Mouse (Mus musculus) ES-Bruce4 (cell line): ENCODE data around the gene Fbxw11. TPM values are rescaled to one million over a fixed set of nuclear protein-coding genes. Genes with fewer than 3 reads are reported as not detected.

Experiments used
- H3K27ac ChIP-seq: 2 replicates; pipeline ENCODE4 v1.5.1; 2012; ENCODE audit warnings: low read length, inconsistent platforms; ENCODE audit not compliant: insufficient read depth
- H3K27me3 ChIP-seq: 2 replicates; pipeline ENCODE4 v1.6.1; 2012; ENCODE audit warnings: mild to moderate bottlenecking, low read length, inconsistent platforms; ENCODE audit not compliant: control insufficient read depth, poor library complexity, insufficient read depth, severe bottlenecking
- H3K36me3 ChIP-seq: 2 replicates; pipeline ENCODE4 v1.6.1; 2012; ENCODE audit warnings: inconsistent platforms, mild to moderate bottlenecking, low read length, moderate library complexity; ENCODE audit not compliant: control insufficient read depth, poor library complexity, insufficient read depth, severe bottlenecking
- H3K4me1 ChIP-seq: one replicate; pipeline ENCODE4 v1.8.1; 2011; ENCODE audit warnings: low read length; ENCODE audit not compliant: control insufficient read depth, insufficient read depth
- H3K4me3 ChIP-seq: 2 replicates; pipeline ENCODE4 v1.5.1; 2011; ENCODE audit warnings: low read depth, mild to moderate bottlenecking, low read length
- H3K9ac ChIP-seq: 2 replicates; pipeline ENCODE4 v1.6.1; 2012; ENCODE audit warnings: low read depth, mild to moderate bottlenecking, inconsistent platforms; ENCODE audit not compliant: poor library complexity, severe bottlenecking
- H3K9me3 ChIP-seq: replicated peaks from 2 replicates; pipeline ENCODE4 v1.6.1; 2012; ENCODE audit warnings: mild to moderate bottlenecking, low read length, inconsistent platforms; ENCODE audit not compliant: control insufficient read depth, poor library complexity, insufficient read depth, severe bottlenecking
- CTCF ChIP-seq: IDR thresholded peaks from one replicate; pipeline ENCODE4 v1.8.1; 2011; ENCODE audit warnings: low read depth, low read length
- EP300 ChIP-seq: IDR thresholded peaks from 2 replicates; pipeline ENCODE4 v1.6.1; 2011; ENCODE audit warnings: low read depth, low read length; ENCODE audit not compliant: insufficient read depth
- POLR2A ChIP-seq: IDR thresholded peaks from one replicate; pipeline ENCODE4 v1.8.1; 2011; ENCODE audit warnings: low read length; ENCODE audit not compliant: insufficient read depth
- polyA plus RNA-seq: library from polyadenylated mRNA; stranded (reverse); fragments of >200 nt; gene quantifications from 2 replicates; pipeline ENCODE4 v1.2.4, GENCODE M21; 2011; ENCODE audit warnings: low read depth; ENCODE audit not compliant: missing spikeins, insufficient read depth, insufficient read length

The Fbxw11 gene
- polyA plus RNA-seq, 1 experiment, result 59.6 TPM

GRCm38 (mm10) chr11:32701566-32701965 lies 59.0 kb downstream of the Fbxw11 start:
- Histone ChIP-seq H3K4me1 (peaks cover 2% of the 10 kb centered on the region), H3K27ac (no peak overlapping the region), H3K27me3 (no peaks in the 10 kb centered on the region), H3K4me3 (no peak overlapping the region), H3K36me3 (no peaks in the 10 kb centered on the region), H3K9me3 (no peaks in the 10 kb centered on the region), H3K9ac (no peak overlapping the region)
- TF ChIP-seq POLR2A, result no peak
- no peak for TF ChIP-seq EP300
- no peak for TF ChIP-seq CTCF

- TF ChIP-seq CTCF (no peak), EP300 (no peak), POLR2A (no peak)
- Histone ChIP-seq H3K9me3 (no peaks in the 10 kb centered on the region), H3K4me3 (no peak overlapping the region), H3K27me3 (no peaks in the 10 kb centered on the region), H3K36me3 (no peaks in the 10 kb centered on the region), H3K4me1 (peaks cover 2% of the 10 kb centered on the region), H3K27ac (no peak overlapping the region; the same call in 1 of the 2 replicates), H3K9ac (no peak overlapping the region)
Measured at GRCm38 (mm10) chr11:32704241-32704890, 61.8 kb downstream of the Fbxw11 start.

DNA sequence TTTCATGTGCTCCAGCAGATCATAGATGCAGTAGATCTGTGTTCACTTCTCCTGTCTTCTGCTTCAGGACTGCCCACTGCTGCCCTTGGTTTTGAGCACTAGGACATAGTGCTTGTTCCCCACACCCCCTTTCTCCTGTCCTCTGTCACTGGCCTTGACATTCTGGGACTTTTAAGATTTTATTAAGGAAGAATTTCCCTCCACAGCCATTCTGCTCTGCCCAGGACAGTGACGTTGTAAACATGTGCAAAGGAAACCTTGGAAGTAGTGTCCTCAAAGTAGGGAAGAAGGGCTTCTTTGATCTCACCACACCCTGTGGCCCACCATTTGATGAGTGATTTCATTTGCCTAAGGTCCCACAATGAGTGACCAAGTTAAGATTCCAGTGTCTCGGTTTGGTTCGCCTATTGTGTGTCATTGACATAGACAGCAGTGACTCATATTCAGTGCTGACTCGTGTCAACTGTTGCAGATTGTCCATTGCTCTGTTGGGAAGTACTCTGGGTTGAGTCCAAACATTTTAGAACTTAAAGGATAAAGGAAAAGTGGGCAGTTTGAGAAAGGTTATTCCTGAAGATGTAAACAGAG lies 64.0 kb downstream of the Fbxw11 start:
- no peaks in the 10 kb centered on the region for H3K27me3 ChIP-seq
- no peak overlapping the region for H3K9ac ChIP-seq

DNA sequence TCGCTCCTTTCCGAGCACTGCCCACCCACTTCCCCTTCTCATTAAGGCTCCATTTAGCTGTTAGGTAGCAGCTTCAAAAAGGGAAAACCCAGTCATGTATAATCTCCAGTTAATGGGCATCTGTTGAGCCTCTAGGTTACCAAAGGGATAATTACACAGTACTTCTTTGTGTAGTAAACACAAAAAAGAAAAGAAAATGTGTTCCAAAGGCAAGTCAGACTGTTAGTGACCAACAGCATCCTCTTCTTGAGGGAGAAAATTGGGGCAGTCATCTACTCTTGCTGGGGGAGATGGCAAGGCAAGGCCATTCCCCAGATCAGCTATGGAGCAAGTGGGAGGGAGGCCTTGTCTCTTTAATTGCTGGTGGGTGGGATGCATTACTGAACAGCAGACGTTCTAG lies 65.0 kb downstream of the Fbxw11 start:
- H3K36me3 ChIP-seq, result 0 out of 2 replicates have a peak, but pooled peaks cover 5% of the 10 kb centered on the region
- TF ChIP-seq POLR2A (no peak), CTCF (no peak)
- no peaks in the 10 kb centered on the region for H3K9me3 ChIP-seq
- H3K4me3 ChIP-seq, result no peak overlapping the region
- H3K27ac ChIP-seq, result no peak overlapping the region
- no peak overlapping the region for H3K9ac ChIP-seq
- peaks cover 2% of the 10 kb centered on the region for H3K4me1 ChIP-seq
- no peaks in the 10 kb centered on the region for H3K27me3 ChIP-seq

More for the DNA sequence above, 64.0 kb downstream of the Fbxw11 start:
- Histone ChIP-seq H3K36me3 (no peaks in the 10 kb centered on the region), H3K9me3 (no peaks in the 10 kb centered on the region), H3K27ac (no peak overlapping the region), H3K4me1 (peaks cover 2% of the 10 kb centered on the region), H3K4me3 (no peak overlapping the region)
- TF ChIP-seq CTCF, result no peak
- TF ChIP-seq POLR2A, result no peak
- no peak for TF ChIP-seq EP300

DNA sequence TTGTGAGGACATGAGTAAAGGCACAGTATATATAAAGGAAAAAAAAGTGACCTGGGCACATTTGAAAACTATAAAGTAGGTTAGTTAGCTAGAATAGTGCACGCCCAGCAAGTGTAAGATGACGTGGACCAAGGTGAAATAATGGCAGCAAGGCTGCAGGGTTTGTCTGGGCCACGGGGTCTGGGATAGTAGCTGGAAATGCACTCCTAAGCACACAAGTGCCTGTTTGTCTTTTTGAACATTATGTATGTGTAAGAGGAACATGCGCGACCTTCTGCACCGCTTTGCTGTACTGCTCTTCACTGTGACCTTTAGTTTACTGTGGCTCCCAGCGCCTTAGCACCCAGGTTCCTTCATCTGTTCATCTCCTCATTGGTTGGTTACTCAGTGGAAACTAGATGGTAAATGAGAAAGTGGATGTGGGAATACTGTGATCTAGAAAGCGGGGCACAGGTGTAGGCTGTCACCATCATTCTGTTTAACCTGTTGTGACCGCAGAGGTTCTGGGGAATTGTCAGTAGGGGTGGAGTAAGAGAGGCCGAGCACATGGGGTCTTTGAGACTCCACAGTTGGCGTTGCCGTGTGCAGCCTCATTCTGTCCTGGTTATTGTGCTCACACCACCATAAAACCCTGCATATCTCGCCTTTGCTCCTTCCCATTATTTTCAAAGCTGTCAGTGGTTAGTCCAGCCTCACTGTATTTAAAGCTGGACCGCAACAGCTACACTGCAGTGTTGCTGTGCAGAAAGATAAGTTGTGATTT lies 66.4 kb downstream of the Fbxw11 start:
- Histone ChIP-seq H3K4me1 (peaks cover 2% of the 10 kb centered on the region), H3K9ac (no peak overlapping the region), H3K4me3 (no peak overlapping the region), H3K36me3 (0 out of 2 replicates have a peak, but pooled peaks cover 5% of the 10 kb centered on the region), H3K9me3 (no peaks in the 10 kb centered on the region), H3K27me3 (no peaks in the 10 kb centered on the region), H3K27ac (no peak overlapping the region)
- TF ChIP-seq POLR2A, result no peak
- no peak for TF ChIP-seq EP300
- TF ChIP-seq CTCF, result no peak

DNA sequence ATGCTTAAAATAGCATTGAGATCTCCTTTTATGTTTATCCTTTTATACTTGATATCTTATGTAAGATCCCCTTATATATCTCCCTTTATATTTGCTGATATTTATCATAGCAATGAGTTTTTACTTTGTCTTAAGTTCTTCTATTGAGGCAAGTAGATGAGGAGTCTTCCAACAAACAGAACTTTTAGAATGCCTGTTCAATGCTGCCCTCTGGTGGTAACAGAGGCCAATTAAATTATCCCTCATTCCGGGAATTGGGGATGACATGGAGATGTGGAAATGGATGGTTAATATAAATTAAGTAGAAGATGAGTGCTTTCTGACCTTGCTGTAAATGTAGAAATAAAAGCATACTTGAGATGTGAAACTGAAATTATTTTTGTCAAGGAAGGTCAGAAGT lies 67.0 kb downstream of the Fbxw11 start:
- H3K36me3 ChIP-seq, result 0 out of 2 replicates have a peak, but pooled peaks cover 5% of the 10 kb centered on the region
- TF ChIP-seq CTCF, result no peak
- no peak for TF ChIP-seq POLR2A
- no peak for TF ChIP-seq EP300
- no peaks in the 10 kb centered on the region for H3K27me3 ChIP-seq
- H3K4me3 ChIP-seq, result no peak overlapping the region
- H3K9ac ChIP-seq, result no peak overlapping the region
- no peaks in the 10 kb centered on the region for H3K9me3 ChIP-seq
- no peaks in the 10 kb centered on the region for H3K4me1 ChIP-seq
- H3K27ac ChIP-seq, result no peak overlapping the region
